Mouse (Mus musculus): ENCODE data around the gene Col26a1.
A peak's percentile ranks its signal among the peaks of the same experiment; 100 is the strongest.

Col26a1 gene

GRCm38 (mm10) chr5:136881380-136882009, 1.5 kb downstream of the Col26a1 start:
- DNase-seq: peak; percentile 77

GRCm38 (mm10) chr5:136880101-136880500, 2.9 kb downstream of the Col26a1 start:
- no peak for DNase-seq

DNA sequence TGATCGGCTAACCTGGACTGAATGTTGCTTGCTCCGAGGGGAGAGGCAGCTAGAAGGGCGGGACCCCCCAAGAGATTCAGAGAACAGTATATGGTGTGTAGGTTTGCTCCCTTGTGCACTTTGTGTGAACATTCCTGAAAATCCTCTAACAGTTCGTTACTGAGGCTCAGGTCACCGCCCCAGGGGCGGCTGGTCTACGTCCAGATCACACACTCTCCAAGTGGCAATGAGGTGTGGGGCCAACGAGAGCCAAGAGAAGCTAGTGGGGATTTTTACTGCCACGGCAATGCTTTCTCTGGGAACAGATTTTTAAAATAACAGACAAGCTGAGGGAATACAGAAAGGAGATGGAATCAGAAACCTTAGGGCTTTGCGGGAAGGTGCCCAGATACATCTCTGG, 8.7 kb downstream of the Col26a1 start:
- DNase-seq: no peak

- no peak for DNase-seq
Observed at GRCm38 (mm10) chr5:136872417-136872816, 10.6 kb downstream of the Col26a1 start.

GRCm38 (mm10) chr5:136869451-136870114, 13.4 kb downstream of the Col26a1 start:
- DNase-seq: no peak

DNA sequence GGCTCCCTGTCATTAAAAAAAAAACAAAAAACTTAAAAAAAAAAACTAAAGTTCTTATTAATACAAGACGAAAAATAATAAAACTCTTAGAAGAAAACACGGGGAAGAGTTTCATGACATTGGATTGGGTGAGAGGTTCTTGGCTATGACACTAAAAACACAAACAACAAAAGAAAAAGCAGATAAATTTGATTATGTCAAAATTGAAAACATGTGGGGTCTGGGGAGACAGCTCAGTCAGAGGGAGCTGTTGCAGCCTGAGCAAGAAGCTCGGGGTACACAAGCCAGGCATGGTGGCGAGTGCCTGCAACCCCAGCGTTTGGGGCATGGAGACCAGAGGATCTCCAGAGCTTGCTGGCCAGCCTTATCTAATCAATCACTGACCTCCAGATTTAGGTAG, 15.3 kb downstream of the Col26a1 start:
- no peak for DNase-seq

DNA sequence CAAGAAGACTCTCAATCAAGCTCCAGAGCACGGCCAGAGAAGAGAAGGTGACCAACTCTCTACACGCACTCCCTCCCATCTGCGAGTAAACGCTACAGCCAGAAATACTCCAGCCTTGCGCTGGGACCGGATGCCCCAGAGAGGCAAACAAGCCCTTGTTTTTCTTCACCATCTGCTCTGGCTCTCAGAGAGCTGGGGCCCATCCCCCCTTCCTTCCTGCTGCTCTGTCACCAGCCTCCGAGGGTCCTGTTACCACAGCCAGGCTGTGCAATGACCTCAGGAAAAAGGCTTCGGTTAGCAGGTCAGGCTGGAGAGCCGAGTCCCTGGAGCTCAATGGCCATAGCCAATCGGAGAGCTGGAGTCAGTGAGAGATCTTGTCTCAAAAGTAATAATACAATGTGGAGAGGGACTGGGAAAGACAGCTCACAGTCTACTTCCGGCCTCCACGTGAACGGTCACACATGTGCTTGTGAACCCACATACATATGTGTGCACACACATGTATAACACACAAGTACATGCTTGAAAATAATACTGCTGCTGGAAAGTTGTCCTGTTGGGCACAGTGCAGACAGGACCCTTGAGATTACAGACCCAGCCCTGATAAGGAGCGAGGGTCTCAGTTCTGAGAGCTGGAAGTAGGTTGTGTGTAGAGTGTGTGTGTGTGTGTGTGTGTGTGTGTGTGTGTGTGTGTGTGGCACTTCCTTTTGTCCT, 18.9 kb downstream of the Col26a1 start:
- peak; percentile 69 for DNase-seq

GRCm38 (mm10) chr5:136863276-136863675, 19.7 kb downstream of the Col26a1 start:
- DNase-seq: no peak

DNA sequence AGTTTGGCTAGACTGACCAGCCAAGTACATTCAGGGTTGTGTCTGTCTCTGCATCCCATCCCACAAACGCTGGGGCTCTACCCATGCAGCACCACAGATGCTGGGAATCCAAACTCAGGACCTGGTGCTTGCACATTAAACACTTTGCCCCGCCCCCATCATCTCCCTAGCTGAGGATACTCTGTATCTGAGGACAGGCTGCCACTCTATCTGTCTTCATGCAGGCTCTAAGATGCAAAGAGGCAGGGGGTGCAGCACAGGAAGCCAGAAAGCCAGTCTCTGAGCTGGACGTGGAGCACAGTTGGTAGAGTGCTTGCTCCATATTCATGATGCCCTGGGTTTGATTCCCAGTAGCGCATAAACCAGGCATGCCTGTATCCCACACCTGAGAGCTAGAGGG, 20.2 kb downstream of the Col26a1 start:
- DNase-seq: no peak

DNA sequence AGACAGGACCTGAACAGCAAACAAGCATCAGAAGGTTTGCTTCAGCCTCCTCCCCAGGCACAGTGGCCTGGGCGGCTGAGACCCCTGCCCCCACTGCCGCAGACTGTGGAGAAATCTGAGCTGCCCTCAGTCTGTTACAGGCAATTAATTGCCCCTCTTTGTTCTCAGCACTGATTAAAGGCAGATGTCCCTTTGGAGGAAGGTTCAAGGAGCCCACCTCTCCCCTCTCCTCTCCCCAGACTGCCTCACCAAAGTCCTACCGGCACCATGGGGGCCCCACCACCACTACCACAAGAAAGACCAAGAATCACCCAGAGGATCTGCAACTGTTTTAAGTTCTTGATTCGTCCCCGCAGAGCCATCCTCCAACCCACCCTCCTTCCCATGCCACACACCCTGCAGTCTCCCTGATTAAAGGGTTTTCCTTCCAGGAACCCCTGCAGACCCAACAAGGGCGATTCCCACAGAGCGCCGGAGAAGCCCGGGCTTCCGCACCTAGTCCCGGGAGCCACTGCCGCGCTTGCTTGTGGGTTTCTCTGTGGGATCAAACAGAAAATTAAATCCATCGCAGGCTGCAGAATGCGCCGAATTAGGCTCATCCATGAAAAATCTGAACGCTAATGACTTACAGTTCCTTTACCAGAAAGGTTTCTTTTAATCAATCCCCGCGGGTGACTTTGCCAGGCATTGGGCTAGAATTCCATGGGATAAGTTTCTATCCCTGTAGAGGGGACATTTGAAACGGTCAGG, 21.6 kb downstream of the Col26a1 start:
- DNase-seq: no peak

DNA sequence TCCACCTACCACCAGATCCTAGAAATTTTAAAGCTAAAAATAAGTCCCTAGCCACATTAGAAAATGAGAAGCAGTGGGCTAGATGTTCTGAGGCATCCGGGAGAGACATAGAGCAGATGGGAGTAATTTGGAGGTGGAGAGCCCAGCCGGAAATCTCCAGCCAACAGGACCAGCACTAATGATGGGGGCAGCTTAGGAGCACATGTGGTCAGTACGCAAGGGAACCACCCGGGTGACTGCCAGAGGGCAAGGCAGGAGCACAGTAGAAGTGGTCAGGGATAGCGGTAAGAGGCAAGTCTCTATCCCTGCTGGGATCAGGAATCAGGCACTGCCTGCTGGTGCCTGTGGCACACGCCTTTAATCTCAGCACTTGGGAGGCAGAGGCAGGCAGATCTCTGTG, 32.3 kb downstream of the Col26a1 start:
- no peak for DNase-seq

- DNase-seq: no peak
Observed at GRCm38 (mm10) chr5:136846385-136847264, 36.4 kb downstream of the Col26a1 start.

GRCm38 (mm10) chr5:136843930-136844329, 39.1 kb downstream of the Col26a1 start:
- no peak for DNase-seq

- DNase-seq: peak; percentile 61
Observed at GRCm38 (mm10) chr5:136840036-136840435, 43.0 kb downstream of the Col26a1 start.

GRCm38 (mm10) chr5:136833053-136833452, 50.0 kb downstream of the Col26a1 start:
- DNase-seq: no peak

DNA sequence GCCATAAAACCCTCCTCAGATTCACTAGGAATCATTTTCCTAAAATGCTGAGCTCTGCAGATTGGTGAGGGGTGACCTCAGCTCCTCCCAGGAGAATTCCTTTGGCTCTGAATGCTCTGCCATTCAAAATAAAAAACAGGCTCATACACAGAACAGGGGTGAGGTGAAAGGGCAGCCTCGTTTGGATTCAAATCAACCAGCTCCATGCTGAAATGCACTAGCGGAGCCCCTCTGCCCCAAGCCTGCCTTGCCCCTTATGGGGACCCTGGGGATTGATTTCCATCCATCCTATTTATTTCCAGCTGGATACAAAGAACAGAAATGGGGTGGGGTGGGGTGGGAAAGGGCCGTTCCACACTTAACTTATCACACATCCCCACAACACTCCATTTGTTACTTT, 52.9 kb downstream of the Col26a1 start:
- DNase-seq: no peak

GRCm38 (mm10) chr5:136821971-136822370, 61.0 kb downstream of the Col26a1 start:
- no peak for DNase-seq

DNA sequence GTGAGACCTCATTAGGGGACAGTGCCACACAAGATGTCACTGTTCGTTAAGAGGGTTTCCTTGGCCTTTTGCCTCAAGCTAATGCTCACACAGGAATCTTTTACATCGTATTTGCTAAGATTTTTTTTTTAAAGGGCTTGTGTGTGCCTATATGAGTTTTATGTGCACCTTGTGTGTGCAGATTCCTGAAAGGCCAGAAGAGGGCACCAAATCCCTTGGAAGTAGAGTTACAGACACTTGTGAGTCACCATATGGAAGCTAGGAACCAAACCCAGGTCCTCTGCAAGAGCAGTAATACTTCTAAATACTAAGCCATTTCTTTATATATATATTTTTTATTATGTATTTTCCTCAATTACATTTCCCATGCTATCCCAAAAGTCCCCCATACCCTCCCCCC, 62.1 kb downstream of the Col26a1 start:
- no peak for DNase-seq

GRCm38 (mm10) chr5:136819686-136820085, 63.3 kb downstream of the Col26a1 start:
- no peak for DNase-seq

DNA sequence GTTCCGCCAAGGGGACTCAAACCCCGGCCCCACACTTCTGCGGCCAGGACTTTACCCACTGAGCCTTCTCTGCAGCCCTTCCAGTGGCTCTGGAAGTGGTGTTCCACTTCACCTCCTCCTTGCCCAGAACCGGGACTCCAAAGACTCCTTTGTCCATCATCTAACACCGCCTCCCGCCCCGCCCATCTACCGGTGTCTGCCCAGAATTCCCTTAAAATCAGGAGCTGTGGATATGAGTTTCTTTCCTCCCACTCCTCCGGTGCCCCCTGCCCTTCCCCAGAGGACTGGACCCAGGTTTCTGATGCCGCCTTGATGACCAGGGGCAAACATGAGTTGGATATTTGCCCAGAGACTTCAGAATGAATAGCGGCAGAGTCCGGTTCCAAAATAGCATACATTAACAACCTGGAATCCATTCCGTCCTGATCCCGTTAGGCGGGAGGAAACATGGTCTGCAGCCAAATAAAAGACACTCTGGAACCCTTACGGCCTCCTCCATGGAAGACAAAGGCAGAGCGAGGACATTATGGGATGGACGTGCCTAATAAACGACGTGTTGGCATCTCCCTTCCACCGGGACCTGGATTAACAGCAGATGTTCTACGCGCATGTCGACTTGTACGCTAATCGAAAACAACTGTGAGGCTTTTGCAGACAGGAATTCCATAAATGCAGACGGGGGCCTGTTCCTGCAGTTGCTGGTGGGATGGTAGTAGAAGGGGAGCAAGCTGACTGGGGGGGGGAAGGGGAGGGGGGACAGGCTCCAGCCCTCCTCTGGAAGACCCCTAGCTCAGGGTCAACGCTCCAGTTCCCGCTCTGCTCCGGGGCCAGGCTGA, 72.3 kb downstream of the Col26a1 start:
- peak; percentile 21 for DNase-seq

- no peak for DNase-seq
Observed at GRCm38 (mm10) chr5:136806379-136807056, 76.5 kb downstream of the Col26a1 start.
